Mouse (Mus musculus) liver, adult 2 months (tissue): ENCODE measurements around the gene Sbk1. TPM values are rescaled to one million over a fixed set of nuclear protein-coding genes. Genes with fewer than 3 reads are reported as not detected.

ENCODE experiments used
- DNase-seq: peaks from one replicate; pipeline ENCODE4 v3.0.0-alpha.2; 2011; ENCODE audit warnings: low read depth, low spot score; ENCODE audit errors: extremely low read depth
- H3K27ac ChIP-seq: fragments of 200-500 bp; replicated peaks from 2 replicates; pipeline ENCODE4 v1.5.1; 2012; ENCODE audit warnings: low read depth, mild to moderate bottlenecking, control low read depth, inconsistent platforms, low read length; ENCODE audit not compliant: insufficient read depth
- H3K27me3 ChIP-seq: fragments of 200-500 bp; 2 replicates; pipeline ENCODE4 v1.6.1; 2012; ENCODE audit warnings: mild to moderate bottlenecking, moderate library complexity, low read length, inconsistent platforms; ENCODE audit not compliant: control insufficient read depth, insufficient read depth
- H3K36me3 ChIP-seq: fragments of 200-500 bp; 2 replicates; pipeline ENCODE4 v1.6.1; 2012; ENCODE audit warnings: low read length, inconsistent platforms; ENCODE audit not compliant: control insufficient read depth, insufficient read depth
- H3K4me1 ChIP-seq: fragments of 200-500 bp; 2 replicates; pipeline ENCODE4 v1.6.1; 2011; ENCODE audit warnings: low read length; ENCODE audit not compliant: control insufficient read depth, insufficient read depth
- H3K4me3 ChIP-seq: fragments of 200-500 bp; 2 replicates; pipeline ENCODE4 v1.5.1; 2011; ENCODE audit warnings: low read depth, mild to moderate bottlenecking, control low read depth, low read length, moderate library complexity; ENCODE audit not compliant: insufficient read depth
- H3K79me2 ChIP-seq: fragments of 200-500 bp; 2 replicates; pipeline ENCODE4 v1.6.1; 2012; ENCODE audit warnings: inconsistent platforms, mild to moderate bottlenecking, low read length, moderate library complexity; ENCODE audit not compliant: control insufficient read depth, insufficient read depth
- H3K9ac ChIP-seq: fragments of 200-500 bp; 2 replicates; pipeline ENCODE4 v1.6.1; 2012; ENCODE audit warnings: low read depth, mild to moderate bottlenecking, control low read depth, inconsistent platforms, low read length
- CTCF ChIP-seq: fragments of 200-500 bp; IDR thresholded peaks from 2 replicates; pipeline ENCODE4 v1.5.1; 2011; ENCODE audit warnings: low read depth, low read length, control low read depth
- POLR2A ChIP-seq: fragments of 200-500 bp; IDR thresholded peaks from 2 replicates; pipeline ENCODE4 v1.6.1; 2011; ENCODE audit warnings: low read length, control low read depth; ENCODE audit not compliant: insufficient read depth; ENCODE audit errors: extremely low read depth
- WGBS: fragments of 180-500 bp; shearing (Covaris S2); methylation state at CpG from one replicate; pipeline ENCODE4 v1.1.7; 2018; 5-methylcytosine and 5-hydroxymethylcytosine counted together
- polyA plus RNA-seq: library from polyadenylated mRNA; depleted of rRNA; stranded (reverse); fragments of >200 nt; gene quantifications from 2 replicates; pipeline ENCODE4 v1.2.3, GENCODE M21; 2012; rRNA removed
- total RNA-seq: library from RNA; depleted of rRNA; stranded (reverse); fragments of >200 nt; gene quantifications from 2 replicates; pipeline ENCODE4 v1.2.3, GENCODE M21; 2014; rRNA removed

The Sbk1 gene
- total RNA-seq: 12.2 and 13.5 TPM in 2 replicates
- polyA plus RNA-seq: 17.1 and 21.6 TPM in 2 replicates

DNA sequence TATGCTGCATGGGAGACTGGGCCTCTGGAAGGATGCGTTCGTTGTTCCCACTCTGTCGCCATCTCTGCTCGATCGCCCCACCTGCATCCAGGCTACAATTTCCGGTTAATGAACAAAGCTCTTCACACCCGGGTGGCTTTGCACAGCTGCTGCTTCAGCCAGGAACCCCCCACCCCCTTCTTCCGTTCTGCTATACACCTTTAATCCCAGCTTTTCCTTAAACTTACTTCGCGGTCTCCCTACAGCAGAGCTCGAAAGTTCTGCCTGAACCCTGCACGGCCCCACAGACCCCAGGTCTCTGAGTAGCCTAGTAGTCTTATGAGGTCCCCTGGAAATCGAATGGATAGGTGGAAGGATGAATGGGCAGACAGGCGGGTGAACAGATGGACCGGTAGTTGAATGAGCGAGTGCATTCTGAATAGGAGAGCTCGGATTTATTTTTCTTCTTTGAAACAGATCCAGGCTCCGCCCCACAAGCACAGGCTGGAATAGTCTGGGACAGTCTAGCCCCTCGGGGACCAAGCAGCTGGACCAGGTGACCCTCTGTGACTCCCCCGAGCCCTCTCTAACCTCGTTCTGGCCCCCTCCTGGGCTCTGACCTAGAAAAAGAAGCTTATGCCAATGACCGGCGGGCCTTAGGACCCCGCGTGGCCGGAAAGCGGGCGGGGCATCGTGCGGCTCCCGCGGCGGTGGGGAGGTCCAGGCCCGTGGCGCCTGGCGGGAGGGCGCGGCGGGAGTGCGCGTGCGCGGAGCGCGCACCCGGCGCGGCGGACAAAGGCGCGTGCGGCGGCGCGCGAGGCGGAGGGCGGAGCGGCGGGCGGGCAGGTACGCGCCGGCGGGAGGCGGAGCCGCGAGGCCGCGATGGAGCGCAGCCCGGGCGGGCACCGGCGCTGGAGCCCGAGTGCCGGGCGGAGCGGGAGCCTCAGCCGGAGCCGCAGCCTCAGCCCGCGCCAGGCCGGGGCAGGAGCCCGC lies at the start of gene Sbk1:
Gene Sbk1 (plus strand): TSS at position 908 of the 972 bp plus-strand sequence.
- 3% methylated on average over 77 of the region's 85 CpGs for WGBS
- TF ChIP-seq POLR2A: peak; percentile 45; the same call in 1 of the 2 replicates
- no peak for TF ChIP-seq CTCF
- Histone ChIP-seq H3K4me1 (peaks cover 23% of the 10 kb centered on the region), H3K9ac (peak within 1 kb of the TSS; percentile 97), H3K36me3 (no peaks in the 10 kb centered on the region), H3K27me3 (no peaks in the 10 kb centered on the region), H3K4me3 (peak within 1 kb of the TSS; percentile 94), H3K27ac (peak within 1 kb of the TSS; percentile 96), H3K79me2 (peaks cover 19% of the 10 kb centered on the region; the same call in 1 of the 2 replicates)
- peak; percentile 54 for DNase-seq

DNA sequence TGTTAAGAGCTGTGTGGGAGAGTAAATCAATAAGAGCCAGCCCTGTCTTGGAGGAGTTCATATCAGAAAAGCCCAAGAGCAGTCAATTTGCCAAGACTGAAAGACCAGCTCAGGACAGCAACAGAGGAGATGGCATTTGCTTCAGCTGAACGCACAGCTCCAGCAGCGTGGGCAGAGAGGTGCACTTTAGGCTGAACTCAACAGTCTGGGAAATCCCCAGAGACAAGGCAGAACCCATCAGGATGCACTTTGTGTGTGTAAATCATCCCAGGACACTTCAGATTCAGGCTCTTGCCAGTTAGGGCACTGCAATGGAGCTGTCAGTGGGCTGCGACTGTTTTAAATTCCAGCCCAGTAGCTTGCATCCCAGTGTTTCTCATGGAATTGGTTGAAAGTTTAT lies 49.7 kb upstream of the Sbk1 start:
- H3K27me3 ChIP-seq: no peaks in the 10 kb centered on the region; the same call in 1 of the 2 replicates
- H3K79me2 ChIP-seq: no peaks in the 10 kb centered on the region
- no peak for TF ChIP-seq POLR2A
- no peak for TF ChIP-seq CTCF
- no peak overlapping the region for H3K9ac ChIP-seq
- no peak overlapping the region for H3K4me3 ChIP-seq
- H3K4me1 ChIP-seq: peaks cover 1% of the 10 kb centered on the region; the same call in 1 of the 2 replicates
- DNase-seq: no peak
- 80% methylated on average over 3 of the region's 3 CpGs for WGBS
- no peak overlapping the region for H3K27ac ChIP-seq
- H3K36me3 ChIP-seq: no peaks in the 10 kb centered on the region

DNA sequence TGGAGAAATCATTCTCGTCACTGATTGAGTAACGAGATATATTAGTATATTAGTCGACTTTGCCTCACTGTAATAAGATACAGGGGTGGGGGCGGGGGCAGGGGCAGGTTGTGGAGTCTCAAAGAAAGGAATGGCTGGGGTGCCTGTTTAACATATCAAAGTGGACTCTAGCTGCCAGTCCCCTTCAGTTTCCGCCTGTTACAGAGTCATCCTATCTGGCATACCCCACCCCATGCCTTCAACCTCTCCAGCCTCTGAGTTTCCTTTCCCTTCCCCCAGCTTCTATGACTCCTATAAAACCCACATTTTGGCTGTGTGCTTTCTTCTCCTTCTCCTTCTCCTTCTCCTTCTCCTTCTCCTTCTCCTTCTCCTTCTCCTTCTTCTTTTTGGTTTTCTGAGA lies 46.3 kb upstream of the Sbk1 start:
- TF ChIP-seq CTCF (no peak), POLR2A (no peak)
- Histone ChIP-seq H3K79me2 (no peaks in the 10 kb centered on the region), H3K36me3 (no peaks in the 10 kb centered on the region), H3K4me1 (peaks cover 7% of the 10 kb centered on the region), H3K27ac (no peak overlapping the region), H3K27me3 (no peaks in the 10 kb centered on the region), H3K4me3 (no peak overlapping the region), H3K9ac (no peak overlapping the region)
- DNase-seq: no peak
- WGBS: 65% methylated on average over 5 of the region's 5 CpGs

DNA sequence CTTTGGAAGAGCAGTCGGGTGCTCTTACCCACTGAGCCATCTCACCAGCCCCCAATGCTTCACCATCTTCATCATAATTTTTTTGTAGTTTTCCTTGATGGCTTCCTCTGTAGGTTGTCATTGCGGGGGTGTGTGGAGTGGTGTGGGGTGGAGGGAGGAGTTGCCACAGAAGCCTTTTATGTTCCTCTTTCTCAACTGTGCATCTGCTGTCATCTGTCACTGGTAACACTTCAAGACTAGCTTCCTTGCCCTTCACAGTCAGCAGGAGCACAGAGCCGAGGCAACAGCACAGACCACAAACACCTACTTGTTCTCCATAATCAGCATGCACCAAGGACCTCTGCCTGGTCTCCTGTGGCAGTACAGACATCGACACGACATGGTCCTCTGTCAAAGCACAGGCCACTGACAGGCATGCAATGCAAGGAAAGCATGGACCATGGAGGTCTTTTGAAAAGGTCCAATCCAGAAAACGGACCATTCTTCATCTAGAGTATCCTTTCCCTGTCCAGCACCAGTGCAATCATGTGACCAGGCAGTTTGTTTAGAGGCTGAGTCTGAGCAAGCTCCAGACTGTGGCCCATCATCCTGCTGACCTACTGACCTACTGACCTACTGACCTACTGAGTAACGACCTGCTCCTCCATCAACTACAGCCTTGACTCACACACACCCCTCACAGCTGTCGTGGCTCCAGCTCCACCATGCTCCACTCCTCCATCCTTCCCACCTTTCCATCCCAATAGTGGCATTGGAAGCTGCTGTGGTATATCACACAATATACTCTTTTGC lies 41.9 kb upstream of the Sbk1 start:
- no peaks in the 10 kb centered on the region for H3K27me3 ChIP-seq
- H3K36me3 ChIP-seq: no peaks in the 10 kb centered on the region
- peaks cover 10% of the 10 kb centered on the region for H3K4me1 ChIP-seq
- peak; percentile 53 for DNase-seq
- TF ChIP-seq POLR2A: no peak
- TF ChIP-seq CTCF: no peak
- H3K4me3 ChIP-seq: no peak overlapping the region
- no peaks in the 10 kb centered on the region for H3K79me2 ChIP-seq
- H3K9ac ChIP-seq: no peak overlapping the region
- 47% methylated on average over 8 of the region's 8 CpGs for WGBS
- no peak overlapping the region for H3K27ac ChIP-seq

DNA sequence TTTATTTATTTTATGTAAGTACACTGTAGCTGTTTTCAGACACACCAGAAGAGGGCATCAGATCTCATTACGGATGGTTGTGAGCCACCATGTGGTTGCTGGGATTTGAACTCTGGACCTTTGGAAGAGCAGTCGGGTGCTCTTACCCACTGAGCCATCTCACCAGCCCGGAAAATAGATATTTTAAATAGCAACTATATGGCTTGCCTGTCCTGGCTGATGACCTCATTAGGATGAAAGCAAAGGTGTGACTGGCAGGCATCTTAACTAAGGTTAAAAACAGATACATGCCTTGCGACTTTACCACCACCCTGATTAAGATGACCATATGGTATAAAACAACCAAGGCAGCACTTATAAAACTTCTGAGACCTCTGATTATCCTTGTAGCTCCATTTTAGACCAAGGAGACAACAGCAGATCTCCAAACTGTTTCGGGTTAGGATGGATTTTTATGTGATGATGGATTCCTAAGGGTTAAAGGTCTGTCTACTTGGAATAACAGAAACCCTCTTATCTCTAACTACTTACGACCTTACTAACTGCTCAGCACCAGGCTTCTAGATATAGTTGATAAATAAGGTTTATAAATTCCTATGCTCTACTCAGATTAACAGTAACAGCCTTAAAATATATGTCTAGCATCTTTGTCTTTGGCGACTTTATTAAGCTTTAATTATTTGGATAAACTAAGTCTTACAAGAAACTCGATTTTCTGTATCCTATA lies 39.9 kb upstream of the Sbk1 start:
- no peak overlapping the region for H3K4me3 ChIP-seq
- no peaks in the 10 kb centered on the region for H3K79me2 ChIP-seq
- H3K27me3 ChIP-seq: no peaks in the 10 kb centered on the region
- TF ChIP-seq CTCF: no peak
- no peak for TF ChIP-seq POLR2A
- H3K27ac ChIP-seq: no peak overlapping the region
- H3K4me1 ChIP-seq: peaks cover 13% of the 10 kb centered on the region
- no peak for DNase-seq
- no peaks in the 10 kb centered on the region for H3K36me3 ChIP-seq
- 86% methylated on average over 8 of the region's 8 CpGs for WGBS
- H3K9ac ChIP-seq: no peak overlapping the region
